Mouse (Mus musculus): ENCODE measurements at regions not wholly inside any gene's neighbourhood (a gene's known extent, or its start where the extent isn't known, plus 50 kb on each side); places are given as distances from the start of the nearest gene placed in this dataset.
A peak's percentile ranks its signal among the peaks of the same experiment; 100 is the strongest.

GRCm38 (mm10) chr6:78599751-78600150 is 131.1 kb upstream of the Reg3g start:
- no peak for DNase-seq

DNA sequence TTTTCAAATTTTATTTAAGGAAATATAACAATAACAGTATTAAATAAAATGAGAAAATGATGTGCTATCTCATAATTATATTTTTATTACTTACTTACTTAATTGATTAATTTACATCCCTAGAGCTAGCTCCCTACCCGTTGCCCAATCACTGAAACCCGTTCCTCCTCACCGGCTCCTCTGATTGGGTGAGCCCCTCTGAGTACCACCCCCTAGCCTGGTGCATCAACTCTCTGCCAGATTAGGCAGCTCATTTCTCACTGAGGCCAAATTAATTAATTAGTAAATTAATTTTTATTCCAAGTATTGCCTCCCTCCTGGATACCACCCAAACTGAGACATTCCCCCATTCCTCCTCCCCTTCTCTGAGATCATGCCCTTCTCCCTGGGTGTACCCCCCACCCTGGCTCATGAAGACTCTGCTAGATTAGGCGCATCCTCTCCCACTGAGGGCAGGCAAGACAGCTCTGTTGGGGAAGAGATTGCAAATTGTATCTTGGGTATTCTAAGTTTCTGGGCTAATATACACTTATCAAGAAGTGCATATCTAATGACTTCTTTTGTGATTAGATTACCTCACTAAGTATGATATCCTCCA is 101.4 kb upstream of the Reg3g start:
- DNase-seq: no peak

GRCm38 (mm10) chr6:78553008-78553698 is 84.5 kb upstream of the Reg3g start:
- DNase-seq: no peak

GRCm38 (mm10) chr6:78552353-78552698 is 83.7 kb upstream of the Reg3g start:
- DNase-seq: no peak

- DNase-seq: no peak
These were observed 83.1 kb upstream of the Reg3g start for GRCm38 (mm10) chr6:78551666-78552352.

DNA sequence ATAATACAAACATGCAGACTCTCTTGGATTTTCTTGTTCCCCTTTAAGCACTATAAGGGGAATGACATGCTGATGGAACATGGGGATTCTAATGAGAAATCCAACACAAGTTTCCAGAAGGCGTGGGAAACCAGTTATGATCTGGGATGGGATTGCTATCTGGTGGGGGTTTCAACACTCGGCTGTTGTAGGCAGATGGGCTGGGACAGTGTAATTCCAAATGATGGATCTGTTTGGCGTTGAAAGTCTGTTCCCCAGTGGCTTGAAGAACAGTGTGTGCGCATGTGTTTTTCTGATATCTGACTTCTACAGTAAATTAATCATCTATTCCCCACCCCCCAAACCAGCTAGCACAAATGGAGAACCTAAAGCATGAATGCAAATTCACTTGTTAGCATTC is 79.8 kb upstream of the Reg3g start:
- DNase-seq: no peak

DNA sequence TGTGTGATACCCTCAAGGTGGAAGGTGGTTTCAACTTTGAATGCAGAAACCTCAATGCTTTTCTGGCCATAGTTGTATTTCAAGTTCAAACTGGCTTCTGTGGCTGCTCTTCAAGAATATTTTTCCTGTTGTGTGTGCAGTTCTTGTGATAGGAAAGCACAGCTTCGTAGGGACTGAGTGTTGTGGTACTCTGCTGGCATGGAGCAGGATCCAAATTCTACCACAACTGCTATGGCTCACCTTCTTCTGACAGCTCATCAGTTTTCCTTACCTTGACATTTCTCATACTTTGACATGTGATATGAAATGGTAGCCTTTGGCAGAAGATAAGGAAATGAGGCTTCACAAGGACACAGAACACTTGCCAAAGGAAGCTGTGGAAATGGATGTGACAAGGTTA is 79.0 kb upstream of the Reg3g start:
- DNase-seq: no peak

- peak; percentile 30 to 76 for DNase-seq
These were observed 75.6 kb upstream of the Reg3g start for GRCm38 (mm10) chr6:78544238-78544637.

GRCm38 (mm10) chr6:78537476-78537875 is 68.8 kb upstream of the Reg3g start:
- DNase-seq: no peak

GRCm38 (mm10) chr6:78526986-78527762 is 58.5 kb upstream of the Reg3g start:
- DNase-seq: no peak

All from kidney, postnatal 36 days (tissue).